Mouse (Mus musculus): ENCODE measurements around the gene Iqcg.
A peak's percentile ranks its signal among the peaks of the same experiment; 100 is the strongest.
"Not testable (repeated sequence)": the region's sequence is repeated elsewhere in the genome, so short reads cannot be mapped to it uniquely, and the experiment has no call there.

Iqcg gene

DNA sequence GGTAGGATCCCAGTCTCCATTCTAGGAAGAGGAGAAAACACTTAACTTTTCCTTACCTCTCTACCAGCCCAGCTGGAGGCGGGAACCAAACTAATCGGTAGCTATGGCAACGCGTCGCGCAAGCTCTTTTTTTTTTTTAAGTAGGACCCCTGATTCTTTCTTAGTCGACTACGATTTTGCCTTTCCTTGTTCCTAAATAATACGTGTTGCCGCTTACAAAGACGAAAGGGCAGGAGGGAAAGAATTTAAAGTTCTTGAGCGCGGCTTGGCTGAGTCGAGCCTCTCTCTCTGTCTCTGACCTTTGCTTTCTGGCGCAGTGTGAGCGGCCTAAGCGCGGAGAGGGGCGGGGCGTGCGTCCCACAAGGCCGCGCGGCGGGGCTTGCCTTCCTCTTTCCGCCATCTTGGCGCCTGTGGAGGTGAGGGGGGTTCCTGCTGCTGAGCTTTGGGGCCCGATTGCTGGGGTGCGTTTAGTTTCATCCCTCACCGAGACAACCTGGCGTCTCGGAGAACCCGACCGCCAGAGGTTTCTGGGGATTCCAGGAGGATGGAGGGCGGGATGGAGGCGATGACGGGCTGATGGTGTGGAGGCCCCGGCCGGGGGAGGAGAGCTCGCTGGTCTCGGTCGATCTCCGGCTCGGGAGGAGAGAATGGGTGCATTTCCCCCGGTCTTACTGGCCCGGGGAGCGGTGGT is at the start of gene Iqcg, which contains the start of gene Rpl35a:
Gene Iqcg (minus strand): TSS at position 124 of the 691 bp plus-strand sequence.
Gene Rpl35a (plus strand): TSS at position 359 of the 691 bp plus-strand sequence.
- peak; percentile 85 for DNase-seq (ENCODE audit: low spot score)

DNA sequence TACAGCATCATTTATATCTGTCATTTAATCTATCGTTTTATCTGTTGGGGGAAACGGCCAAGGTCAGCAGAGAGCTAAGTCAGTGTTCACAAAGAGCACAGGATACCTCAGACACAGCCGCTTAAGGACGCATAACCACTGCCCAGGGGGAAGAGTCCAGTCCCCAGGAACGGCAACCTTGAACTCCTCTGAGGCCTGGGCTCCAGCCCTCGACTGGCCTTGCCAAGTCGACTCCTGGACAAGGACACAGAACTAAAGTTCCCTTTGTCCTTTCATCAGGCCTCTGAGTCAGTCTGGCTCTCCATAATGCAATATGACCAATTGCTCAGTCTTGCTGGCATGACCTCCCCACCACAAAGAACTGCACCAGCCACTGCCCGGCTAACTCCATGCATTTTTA is 29.6 kb upstream of the Iqcg start:
- no peak for DNase-seq (ENCODE audit: low spot score)

DNA sequence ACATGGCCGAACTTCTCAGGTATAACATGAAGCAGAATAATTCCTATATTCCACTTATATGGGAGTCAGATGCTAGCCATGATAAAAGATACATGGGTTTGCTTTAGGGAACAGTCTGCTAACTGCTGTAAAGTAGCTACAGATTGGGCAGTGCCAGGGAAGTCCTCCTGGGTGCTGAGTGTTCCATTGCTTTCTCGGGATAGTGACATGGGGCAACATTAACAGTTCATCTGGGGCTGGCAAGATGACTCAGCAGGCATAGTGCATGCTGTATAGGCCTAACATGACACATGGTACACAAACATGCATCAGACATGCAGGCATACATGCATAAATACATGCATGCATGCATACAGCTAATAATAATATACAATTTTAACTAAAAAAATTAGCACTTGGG is 28.0 kb upstream of the Iqcg start:
- DNase-seq (ENCODE audit: low spot score): no peak

DNA sequence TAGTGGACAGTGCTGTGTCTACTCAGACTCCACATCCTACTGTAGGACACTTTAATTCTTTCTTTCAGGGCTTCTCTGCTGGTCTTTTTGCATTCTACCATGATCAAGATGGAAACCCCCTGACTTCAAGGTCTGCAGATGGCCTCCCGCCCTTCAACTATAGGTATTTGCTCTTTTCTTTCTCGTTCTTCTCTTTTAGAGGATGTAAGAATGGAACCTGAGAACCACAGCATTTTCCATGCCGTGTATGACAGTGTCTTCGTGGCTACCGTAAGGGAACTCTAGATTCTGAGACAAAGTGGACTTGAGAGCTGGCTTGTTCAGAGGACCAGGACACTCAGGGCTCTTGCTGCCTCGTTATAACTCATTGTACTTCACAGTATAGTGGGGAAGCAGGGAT is 26.9 kb upstream of the Iqcg start:
- DNase-seq (ENCODE audit: low spot score): no peak

DNA sequence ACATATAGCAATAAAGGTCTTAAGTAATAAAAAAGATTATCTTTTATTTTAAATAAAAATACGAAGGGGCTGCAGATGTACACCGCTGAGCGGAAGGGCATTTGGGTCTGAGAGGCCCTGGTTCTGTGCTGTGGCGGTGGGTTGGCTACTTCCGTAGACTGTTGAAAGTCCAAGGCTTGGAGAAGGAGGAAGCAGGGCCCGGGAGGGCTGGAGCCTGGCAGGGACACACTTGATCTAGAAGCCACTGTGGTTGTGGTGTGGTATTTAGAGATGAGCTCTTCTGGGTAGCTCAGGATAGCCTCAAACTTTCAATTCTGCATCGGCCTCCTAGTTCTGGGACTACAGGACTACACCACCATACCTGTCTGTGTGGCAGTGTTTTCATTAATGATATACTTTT is 24.0 kb upstream of the Iqcg start:
- no peak for DNase-seq (ENCODE audit: low spot score)

DNA sequence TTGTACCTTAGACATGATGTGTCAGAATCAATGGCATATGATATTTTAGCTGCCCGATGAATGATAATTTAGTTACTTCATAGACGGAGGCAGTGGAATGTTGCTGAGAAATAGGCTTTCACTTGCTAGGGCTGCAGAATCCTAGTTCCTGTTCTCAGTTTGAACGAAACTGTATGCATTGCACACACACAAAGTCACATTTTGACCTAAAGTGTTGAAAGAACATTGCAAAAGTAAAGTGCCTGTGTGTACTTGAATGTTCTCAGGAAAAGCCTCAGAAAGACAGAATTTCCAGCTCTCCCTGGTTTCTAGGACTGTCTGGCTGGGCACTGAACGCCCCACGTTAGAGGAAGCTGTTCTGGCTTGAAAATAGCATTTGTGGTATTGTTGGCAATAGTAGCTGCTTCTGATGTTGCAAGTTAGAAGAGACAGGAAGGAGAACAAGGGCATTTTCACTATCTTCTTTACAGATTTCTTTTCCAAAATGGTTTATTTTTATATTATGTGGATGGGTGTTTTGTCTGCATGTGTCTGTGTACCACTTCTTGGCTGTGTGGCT is 21.1 kb upstream of the Iqcg start:
- no peak for DNase-seq (ENCODE audit: low spot score)

DNA sequence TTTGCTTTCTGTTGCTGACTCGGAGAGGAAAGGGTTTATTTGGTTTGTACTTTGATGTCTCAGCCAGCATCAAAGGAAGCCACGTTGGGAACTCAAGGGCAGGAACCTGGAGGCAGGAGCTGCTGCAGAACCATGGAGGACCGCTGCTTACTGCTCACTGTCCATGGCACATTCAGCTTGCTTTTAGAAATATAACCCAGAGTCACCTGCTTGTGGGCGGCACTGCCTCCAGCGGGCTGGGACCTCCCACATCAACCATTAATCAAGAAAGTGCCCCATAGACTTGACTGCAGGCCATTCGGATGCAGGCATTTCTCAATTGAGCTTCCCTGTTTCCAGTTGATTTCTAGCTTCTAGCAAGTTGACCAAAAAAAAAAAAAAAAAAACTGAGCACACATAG is 20.1 kb upstream of the Iqcg start:
- DNase-seq (ENCODE audit: low spot score): no peak

DNA sequence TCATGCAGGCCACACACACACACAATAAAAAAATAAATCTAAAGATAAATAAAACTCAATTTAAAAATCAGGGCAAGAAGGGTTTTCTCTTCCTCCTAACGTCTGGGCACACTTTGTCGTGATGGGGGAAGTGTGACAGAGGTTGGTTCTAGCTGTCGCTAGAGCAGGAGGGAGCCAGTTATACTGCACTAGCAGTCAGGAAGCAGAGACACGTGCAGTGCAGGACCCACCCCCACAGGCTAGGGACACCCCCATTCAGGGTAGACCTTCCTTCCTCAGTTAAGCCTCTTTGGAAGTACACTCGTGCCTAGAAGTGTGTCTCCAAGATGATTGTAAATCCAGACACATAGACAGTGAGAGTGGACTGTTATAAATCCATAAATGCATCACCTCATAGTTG is 18.9 kb upstream of the Iqcg start:
- DNase-seq (ENCODE audit: low spot score): no peak

DNA sequence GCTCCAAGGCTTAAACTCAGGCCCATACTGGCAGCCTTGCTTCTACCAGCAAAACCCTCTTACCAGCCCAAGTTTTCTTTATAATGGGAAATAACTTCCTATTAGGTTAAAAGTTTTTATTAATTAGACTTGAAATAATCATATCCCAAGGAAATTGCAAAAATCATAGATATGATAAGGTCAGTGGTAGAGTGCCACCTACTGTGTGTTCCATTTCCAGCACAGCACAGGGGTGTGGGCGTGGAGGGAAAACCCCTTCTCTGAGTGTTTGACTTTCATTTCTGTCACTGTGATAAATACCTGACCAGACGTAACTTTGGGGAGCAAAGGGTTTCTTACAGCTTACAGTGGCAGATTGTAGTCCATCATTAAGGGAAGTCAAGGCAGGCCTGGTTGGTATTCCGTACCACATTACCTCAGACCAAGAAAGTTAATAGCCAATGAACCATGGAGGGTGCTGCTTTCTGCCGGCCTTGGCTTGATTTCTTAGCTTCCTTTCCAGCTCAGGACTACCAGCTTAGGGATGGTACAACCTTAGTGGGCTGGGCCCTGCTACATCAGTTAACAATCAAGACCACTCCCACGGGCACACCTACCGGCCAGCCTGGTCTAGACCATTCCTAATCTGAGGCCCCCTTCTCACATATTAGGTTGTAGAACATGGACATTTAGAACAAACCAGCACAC is 17.0 kb upstream of the Iqcg start:
- DNase-seq (ENCODE audit: low spot score): no peak

DNA sequence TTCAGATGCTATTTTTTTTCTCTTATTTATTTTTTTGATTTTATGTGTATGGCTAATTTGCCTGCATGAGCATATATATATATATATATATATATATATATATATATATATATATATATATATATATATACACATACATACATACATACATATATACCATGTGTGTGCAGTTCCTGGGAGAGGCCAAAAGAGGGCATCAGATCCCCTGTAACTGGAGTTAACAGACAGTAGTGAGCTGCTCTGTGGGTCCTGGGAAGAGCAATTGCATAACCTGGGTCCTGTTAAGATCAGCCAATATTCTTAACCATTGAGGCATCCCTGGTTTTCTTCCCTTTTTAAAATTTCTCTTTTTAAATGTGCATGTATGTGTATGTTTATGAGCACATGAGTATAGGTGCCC is 14.9 kb upstream of the Iqcg start:
- DNase-seq (ENCODE audit: low spot score): no peak

DNA sequence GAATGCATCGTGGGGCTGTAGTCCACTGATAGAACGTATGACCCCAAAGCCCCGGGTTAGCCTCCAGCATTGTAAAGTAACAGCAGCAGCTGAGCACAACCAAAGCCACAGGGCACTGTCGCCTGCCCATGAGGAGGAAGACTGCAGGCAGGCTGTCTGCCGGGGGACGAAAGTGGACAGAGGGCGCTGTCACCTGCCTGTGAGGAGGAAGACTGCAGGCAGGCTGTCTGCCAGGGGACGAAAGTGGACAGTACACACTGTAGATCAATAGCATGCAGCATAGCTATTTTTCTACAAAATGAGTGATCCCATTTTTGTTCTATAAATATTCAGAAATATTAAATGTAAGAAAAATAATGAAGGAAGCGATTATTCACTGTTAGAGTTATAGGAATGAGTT is 8.6 kb upstream of the Iqcg start:
- no peak for DNase-seq (ENCODE audit: low spot score)

DNA sequence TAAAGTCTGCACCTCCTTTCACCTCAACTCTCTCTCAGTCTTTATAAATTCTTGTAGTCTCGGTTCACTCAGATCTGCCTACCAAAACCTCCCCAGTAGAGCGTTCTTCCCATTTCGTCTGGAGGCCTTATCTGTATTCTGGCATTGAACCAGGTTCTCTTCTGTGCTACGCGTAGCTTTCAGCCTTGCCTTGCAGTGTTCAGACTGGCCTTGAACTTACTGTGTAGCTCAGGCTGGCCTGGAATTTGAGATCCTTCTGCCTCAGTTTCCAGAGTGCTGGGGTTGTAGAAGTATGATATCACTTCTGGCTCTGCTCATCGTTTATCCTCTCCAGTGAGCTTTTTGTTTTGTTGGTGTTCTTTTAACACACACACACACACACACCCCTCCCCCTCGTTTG is 7.2 kb upstream of the Iqcg start:
- no peak for DNase-seq (ENCODE audit: low spot score)

DNA sequence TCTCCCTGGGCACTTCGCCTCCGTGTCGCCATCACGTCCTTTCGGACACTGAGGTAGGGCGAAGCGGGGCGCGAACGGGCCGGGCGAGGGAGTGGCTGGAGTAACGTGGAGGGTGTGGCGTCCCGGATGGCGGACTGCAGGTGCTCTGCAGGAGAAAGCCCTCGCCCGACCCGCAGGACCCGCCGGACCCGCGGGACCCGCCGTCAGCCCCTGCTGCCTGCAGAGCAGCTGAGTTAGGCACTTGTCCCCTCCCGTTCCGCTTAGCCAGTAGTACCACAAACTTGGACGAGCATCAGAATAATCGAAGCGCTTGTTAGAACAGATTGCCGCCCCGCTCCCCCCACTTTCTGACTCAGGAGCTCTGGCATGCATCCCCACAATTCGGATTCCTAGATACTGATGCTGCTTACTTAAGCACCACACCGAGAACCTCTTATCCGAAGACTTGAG is 6.7 kb upstream of the Iqcg start:
- DNase-seq (ENCODE audit: low spot score): peak; percentile 52

DNA sequence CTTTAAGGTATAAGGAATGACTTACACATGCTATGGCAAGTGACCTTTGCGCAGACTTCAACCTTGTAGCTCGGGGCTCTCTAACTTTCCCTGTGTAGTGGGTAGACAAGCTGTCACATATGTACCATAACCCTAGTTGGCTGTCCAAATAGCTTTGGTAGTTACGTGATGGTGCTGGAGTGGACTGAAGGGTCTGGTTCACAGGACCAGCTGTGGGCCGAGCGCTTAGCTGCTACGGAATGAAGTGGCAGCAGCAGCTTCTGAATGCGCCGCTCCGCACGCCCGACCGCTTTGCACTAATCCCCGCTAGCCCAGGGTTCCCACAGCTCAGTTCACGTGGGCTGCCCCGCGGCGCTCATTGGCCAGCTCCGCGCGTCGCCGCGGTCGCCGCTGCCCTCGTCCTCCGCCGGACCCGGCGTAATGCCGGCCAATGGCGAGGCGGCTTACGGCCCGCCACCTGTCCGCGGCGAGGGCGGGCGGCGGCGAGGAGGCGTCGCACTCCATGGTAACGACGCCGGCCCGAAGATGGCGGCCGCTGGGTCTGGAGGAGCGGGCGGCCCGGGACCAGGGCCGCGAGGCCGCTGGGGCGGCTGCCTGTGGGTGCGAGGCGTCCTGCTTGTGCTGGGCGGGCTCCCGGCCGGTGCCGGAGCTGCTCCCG is 6.1 kb upstream of the Iqcg start, which contains the start of gene Lmln:
Gene Lmln (plus strand): TSS at position 498 of the 658 bp plus-strand sequence.
- peak; percentile 78 for DNase-seq (ENCODE audit: low spot score)

DNA sequence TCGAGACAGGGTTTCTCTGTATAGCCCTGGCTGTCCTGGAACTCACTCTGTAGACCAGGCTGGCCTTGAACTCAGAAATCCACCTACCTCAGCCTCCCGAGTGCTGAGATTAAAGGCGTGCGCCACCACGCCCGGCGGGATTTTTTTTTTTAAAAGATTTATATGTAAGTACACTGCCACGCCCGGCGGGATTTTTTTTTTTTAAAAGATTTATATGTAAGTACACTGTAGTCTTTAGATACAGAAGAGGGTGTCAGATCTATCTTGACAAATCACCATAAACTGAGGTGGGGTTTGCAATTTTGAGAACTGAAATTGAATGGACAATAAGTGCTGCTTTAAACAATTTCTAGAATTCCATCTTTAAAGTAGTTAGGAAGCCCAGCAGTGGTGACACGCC is 5.4 kb upstream of the Iqcg start:
- DNase-seq (ENCODE audit: low spot score): no peak

DNA sequence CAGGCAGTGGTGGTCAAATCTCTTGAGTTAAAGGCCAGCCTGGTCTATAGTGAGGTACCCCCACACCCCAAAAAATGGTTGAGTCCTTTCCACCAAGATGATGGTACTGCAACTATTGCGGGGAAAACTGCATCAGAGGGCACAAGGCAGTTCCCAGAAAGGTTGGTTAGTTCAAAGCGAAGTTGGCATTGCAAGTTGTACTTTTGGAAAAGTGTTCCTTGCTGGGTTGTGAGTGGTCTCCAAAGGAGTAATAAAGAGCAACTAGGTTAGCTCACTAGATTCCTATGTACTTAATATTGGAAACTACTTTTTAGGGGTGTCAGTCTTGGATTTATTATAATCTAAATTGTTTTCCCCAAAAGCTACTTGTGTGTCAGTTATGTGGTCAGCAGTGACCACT is 4.9 kb upstream of the Iqcg start:
- no peak for DNase-seq (ENCODE audit: low spot score)

DNA sequence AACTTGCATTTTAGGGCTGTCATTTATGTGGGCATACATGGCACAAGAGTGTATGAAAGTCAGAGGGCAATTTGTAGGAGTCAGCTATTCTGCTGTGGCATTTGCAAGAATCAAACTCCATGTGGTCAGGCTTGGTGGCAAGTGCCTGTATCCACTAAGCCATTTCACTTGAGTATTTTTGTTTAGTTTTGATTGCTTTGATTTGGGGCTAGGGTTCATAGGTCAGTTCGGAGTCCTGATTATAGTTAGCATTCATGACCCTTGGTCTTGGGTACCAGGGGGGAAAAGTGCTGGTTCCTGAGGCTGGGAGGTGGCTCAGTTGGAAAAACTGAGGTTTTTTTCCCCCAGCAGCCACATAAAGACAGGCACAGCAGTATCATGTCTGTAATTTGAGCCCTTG is 3.5 kb upstream of the Iqcg start:
- DNase-seq (ENCODE audit: low spot score): no peak

DNA sequence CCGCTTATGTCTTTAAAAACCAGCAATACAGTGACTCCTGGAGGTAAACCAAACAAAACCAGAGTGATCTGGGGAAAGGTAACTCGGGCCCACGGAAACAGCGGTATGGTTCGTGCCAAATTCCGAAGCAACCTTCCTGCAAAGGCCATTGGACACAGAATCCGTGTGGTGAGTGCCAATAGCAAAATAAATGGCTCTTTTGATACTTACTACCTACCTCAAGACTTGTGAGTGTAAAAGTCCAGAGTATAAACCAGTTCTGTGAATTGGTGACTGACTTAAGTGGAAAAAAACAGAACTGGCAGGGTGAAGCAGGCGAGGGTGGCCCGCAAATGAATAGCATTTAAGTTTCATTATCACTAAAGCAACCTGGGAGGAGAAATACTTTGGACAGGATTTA is 2.6 kb upstream of the Iqcg start:
- not testable (repeated sequence) for DNase-seq (ENCODE audit: low spot score)

DNA sequence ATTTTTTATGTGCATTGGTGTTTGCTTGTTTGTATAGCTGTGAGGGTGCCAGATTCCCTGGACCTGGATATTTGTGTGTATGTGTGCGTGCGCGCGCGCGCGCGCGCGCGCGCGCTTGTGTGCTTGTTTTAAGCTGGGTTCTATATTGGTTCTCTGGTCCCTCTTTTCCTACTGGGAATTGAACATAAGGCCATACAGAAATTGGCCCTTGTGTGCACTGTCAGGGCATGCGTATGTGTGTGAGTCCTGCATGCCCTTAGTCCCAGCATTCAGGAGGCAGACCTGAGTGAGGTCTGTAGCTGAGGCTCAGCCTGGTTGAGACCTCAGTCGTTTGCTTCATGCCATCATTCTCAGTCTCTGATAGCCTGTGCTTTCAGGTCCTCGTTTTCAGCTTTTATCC is 2.0 kb upstream of the Iqcg start:
- no peak for DNase-seq (ENCODE audit: low spot score)

DNA sequence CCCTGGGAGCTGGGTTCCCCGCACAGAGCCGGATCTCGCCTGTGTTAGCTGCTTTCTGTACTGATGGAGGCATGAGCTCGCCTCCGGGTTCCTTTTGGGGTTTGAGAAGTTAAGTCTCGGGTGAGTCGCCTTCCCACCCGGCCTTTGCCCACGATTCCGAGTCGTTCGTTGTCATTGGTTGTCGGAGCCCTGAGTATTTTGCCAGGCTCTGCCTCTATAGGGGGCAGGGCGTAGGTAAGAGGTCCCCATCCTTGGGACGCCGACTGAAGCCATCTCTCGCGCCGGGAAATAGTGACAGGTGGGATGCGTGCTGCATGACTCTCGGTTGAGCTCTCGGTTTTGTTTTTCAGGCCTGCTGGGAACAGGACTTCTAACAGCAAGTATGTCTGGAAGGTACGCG is 768 bp upstream of the Iqcg start:
- DNase-seq (ENCODE audit: low spot score): peak; percentile 15

DNA sequence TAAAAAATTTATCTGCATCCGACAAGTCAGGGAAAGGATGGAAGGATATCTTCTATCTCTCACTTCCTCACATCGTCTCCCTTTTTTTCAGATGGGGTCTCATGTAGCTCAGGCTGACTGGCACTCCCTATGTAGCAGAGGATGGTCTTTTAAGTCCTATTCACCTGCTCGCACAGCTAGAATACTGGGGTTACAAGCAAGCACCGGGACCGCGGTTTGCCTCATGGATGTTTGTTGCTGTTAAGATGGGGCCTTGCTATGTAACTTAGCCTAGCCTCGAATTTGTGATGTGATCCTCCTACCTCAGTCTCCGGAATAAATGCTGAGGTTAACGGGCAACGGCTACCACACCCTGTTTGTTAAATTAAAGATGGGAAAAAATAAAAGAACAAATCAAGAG is 363 bp downstream of the Iqcg start:
- DNase-seq (ENCODE audit: low spot score): no peak

DNA sequence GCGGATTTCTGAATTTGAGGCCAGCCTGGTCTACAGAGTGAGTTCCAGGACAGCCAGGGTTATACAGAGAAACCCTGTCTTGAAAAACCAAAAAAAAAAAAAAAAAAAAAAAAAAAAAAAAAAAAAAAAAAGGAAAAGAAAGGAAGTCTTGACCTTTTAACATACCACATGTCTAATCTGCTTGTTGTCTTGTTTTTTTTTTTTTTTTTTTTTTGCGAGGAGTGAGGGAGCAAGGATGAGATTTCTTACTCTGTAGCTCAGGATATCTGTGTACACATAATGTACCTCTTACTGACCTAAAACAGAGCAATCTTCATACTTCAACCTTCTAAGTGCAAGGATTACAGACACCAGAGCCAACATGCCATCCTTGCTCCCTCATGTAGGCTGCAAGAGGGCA is 1.1 kb downstream of the Iqcg start:
- not testable (repeated sequence) for DNase-seq (ENCODE audit: low spot score)

DNA sequence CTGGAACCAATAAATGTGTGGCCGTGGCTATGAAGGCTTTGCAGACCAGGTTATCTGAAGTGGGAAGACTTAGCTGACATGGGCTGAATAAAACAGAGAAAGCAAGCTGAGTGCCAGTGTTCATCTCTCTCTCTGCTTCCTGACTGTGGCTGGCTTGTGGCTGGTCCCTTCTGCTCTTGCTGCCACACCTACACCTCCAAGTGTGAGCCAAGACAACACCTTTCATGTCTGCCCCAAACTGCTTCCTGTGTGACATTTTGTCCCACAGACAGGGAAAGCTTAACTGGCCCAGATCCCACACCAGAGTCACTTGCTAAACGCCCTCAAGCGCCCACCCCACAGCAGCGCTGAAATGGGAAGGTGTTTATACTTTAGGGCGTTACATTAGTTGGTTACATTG is 2.9 kb downstream of the Iqcg start:
- no peak for DNase-seq (ENCODE audit: low spot score)
